10 mouse cellular contexts compared by ENCODE assay signal in genomic region chr17:28235982-28236635, GRCm38 (mm10). TPM values are rescaled to one million over a fixed set of nuclear protein-coding genes. Genes with fewer than 3 reads are reported as not detected.
DNase-seq lines count a peak whose midpoint lies in the region; ATAC-seq and TF ChIP-seq lines count a peak whose summit lies in the region.
"Had no signal": no experiment of that assay in that cellular context is flagged by ENCODE, and none has a peak within 500 bp of the region (broad histone marks: within the 10 kb centered on the region; RNA-seq: fewer than 3 reads in every experiment).

No protein-coding gene starts in this region.

- intact Hi-C loops in left cerebral cortex, adult 2 months (cut with DNase I): no loop called here

- H3K4me3 ChIP-seq in left cerebral cortex, adult 2 months: no peak overlapping the region
- H3K4me3 ChIP-seq in limb, embryonic 15.5 days: no peak overlapping the region
- H3K4me3 ChIP-seq in intestine, embryonic 15.5 days (replicated peaks): no peak overlapping the region
- H3K4me3 ChIP-seq: heart, embryonic 15.5 days had no signal

- no peak overlapping the region for H3K9ac ChIP-seq in limb, embryonic 15.5 days
- H3K9ac ChIP-seq in intestine, embryonic 15.5 days: no peak overlapping the region
- H3K9ac ChIP-seq: heart, embryonic 15.5 days had no signal

- H3K36me3 ChIP-seq in limb, embryonic 15.5 days: peaks cover 36% of the 10 kb centered on the region
- 0 out of 2 replicates have a peak, but pooled peaks cover 5% of the 10 kb centered on the region for H3K36me3 ChIP-seq in intestine, embryonic 15.5 days

- TF ChIP-seq CTCF in left cerebral cortex, adult 2 months (IDR thresholded peaks at IDR 0.05): no peak

- no peaks in the 10 kb centered on the region for H3K9me3 ChIP-seq in limb, embryonic 15.5 days
- H3K9me3 ChIP-seq in intestine, embryonic 15.5 days: no peaks in the 10 kb centered on the region
- H3K9me3 ChIP-seq: heart, embryonic 15.5 days had no signal

- peak overlapping the region; percentile 54; the same call in 1 of the 2 replicates for H3K27ac ChIP-seq in left cerebral cortex, adult 2 months
- H3K27ac ChIP-seq in limb, embryonic 15.5 days: 0 out of 2 replicates have a peak overlapping the region, but pooled peaks have one; percentile 24
- no peak overlapping the region for H3K27ac ChIP-seq in intestine, embryonic 15.5 days
- H3K27ac ChIP-seq: heart, embryonic 15.5 days had no signal

- H3K4me1 ChIP-seq in limb, embryonic 15.5 days: peaks cover 41% of the 10 kb centered on the region
- peaks cover 9% of the 10 kb centered on the region; the same call in 1 of the 2 replicates for H3K4me1 ChIP-seq in intestine, embryonic 15.5 days (replicated peaks)

- H3K27me3 ChIP-seq in limb, embryonic 15.5 days: no peaks in the 10 kb centered on the region
- H3K27me3 ChIP-seq in intestine, embryonic 15.5 days (replicated peaks): no peaks in the 10 kb centered on the region
- H3K27me3 ChIP-seq: heart, embryonic 15.5 days had no signal

- WGBS in limb, embryonic 15.5 days: 71% methylated on average over 7 of the region's 7 CpGs
- 85% methylated on average over 7 of the region's 7 CpGs for WGBS in intestine, embryonic 15.5 days

- DNase-seq in adrenal gland, adult 2 months: peak; percentile 78
- DNase-seq in adrenal gland, adult 8-10 months: no peak
- DNase-seq in left cerebral cortex, adult 2 months (ENCODE audit: extremely low spot score in 1 of 2, low spot score in 2 of 2): no peak
- no peak for DNase-seq in left cerebral cortex, adult 8-10 months (ENCODE audit: low spot score in 2 of 2)
- DNase-seq in fat pad, adult 2 months (ENCODE audit: extremely low read depth, low read depth, low spot score): peak; percentile 94
- DNase-seq in frontal cortex, postnatal 36 days (ENCODE audit: low spot score in 2 of 2): no peak
- DNase-seq: cerebellum, adult 9-11 months had no signal

- no peak for ATAC-seq in limb, embryonic 15.5 days (ENCODE audit: insufficient number of reproducible peaks, low FRiP score, low TSS enrichment, low read depth)
- ATAC-seq in intestine, embryonic 15.5 days: no peak

- no peak overlapping the region for H3K4me2 ChIP-seq in limb, embryonic 15.5 days
- no peak overlapping the region for H3K4me2 ChIP-seq in intestine, embryonic 15.5 days (replicated peaks)
- H3K4me2 ChIP-seq: heart, embryonic 15.5 days had no signal

RNA-seq across cellular contexts. Expression of gene Ppard, which starts 3.6 kb away (rescaled TPM):
- 10 to 100 TPM; 39.3 to 60.3 TPM for total RNA-seq in adrenal gland, adult 2 months (2021)
- polyA plus RNA-seq in adrenal gland, adult 2 months (2012; rRNA removed): 58.0 and 65.5 TPM in 2 replicates
- 10 to 100 TPM; 38.8 to 50.6 (median 45.4) TPM for total RNA-seq in adrenal gland, adult 8-10 months (2022)
- 10 to 100 TPM; 28.8 to 29.2 TPM for total RNA-seq in left cerebral cortex, adult 2 months (2021)
- total RNA-seq in left cerebral cortex, adult 8-10 months (2022): 10 to 100 TPM; 26.4 to 28.8 (median 27.1) TPM
- 3.4 and 3.6 TPM in 2 replicates for polyA plus RNA-seq in limb, embryonic 15.5 days (2015; fragmentation: Nextera tagmentation; extraction: Ambion mirVana)
- 1.8 and 1.9 TPM in 2 replicates for polyA plus RNA-seq in intestine, embryonic 15.5 days (2015; fragmentation: Nextera tagmentation; extraction: Ambion mirVana)

RNA-seq across cellular contexts. Expression of gene Def6, which starts 28.5 kb away (rescaled TPM):
- 1 to 10 TPM; 1.5 to 1.8 TPM for total RNA-seq in adrenal gland, adult 2 months (2021)
- polyA plus RNA-seq in adrenal gland, adult 2 months (2012; rRNA removed): 2.8 and 3.3 TPM in 2 replicates
- total RNA-seq in adrenal gland, adult 8-10 months (2022): 1 to 10 TPM; 2.6 to 3.4 (median 3.2) TPM
- total RNA-seq in left cerebral cortex, adult 2 months (2021): 1 to 10 TPM; 2.1 to 3.1 TPM
- total RNA-seq in left cerebral cortex, adult 8-10 months (2022): 1 to 10 TPM; 2.8 to 5.5 (median 3.7) TPM
- 19.2 and 20.5 TPM in 2 replicates for polyA plus RNA-seq in limb, embryonic 15.5 days (2015; fragmentation: Nextera tagmentation; extraction: Ambion mirVana)
- 3.4 and 4.3 TPM in 2 replicates for polyA plus RNA-seq in intestine, embryonic 15.5 days (2015; fragmentation: Nextera tagmentation; extraction: Ambion mirVana)

RNA-seq across cellular contexts. Expression of gene Zfp523, which starts 59.2 kb away (rescaled TPM):
- 10 to 100 TPM; 31.3 to 39.2 TPM for total RNA-seq in adrenal gland, adult 2 months (2021)
- 118 and 122 TPM in 2 replicates for polyA plus RNA-seq in adrenal gland, adult 2 months (2012; rRNA removed)
- 10 to 100 TPM; 39.2 to 62.8 (median 49.0) TPM for total RNA-seq in adrenal gland, adult 8-10 months (2022)
- total RNA-seq in left cerebral cortex, adult 2 months (2021): 100 to 1,000 TPM; 107 to 130 TPM
- 100 to 1,000 TPM in 3 of 4 experiments, 10 to 100 TPM in 1; 97.7 to 106 (median 102) TPM for total RNA-seq in left cerebral cortex, adult 8-10 months (2022)
- polyA plus RNA-seq in limb, embryonic 15.5 days (2015; fragmentation: Nextera tagmentation; extraction: Ambion mirVana): 30.9 and 33.6 TPM in 2 replicates
- polyA plus RNA-seq in intestine, embryonic 15.5 days (2015; fragmentation: Nextera tagmentation; extraction: Ambion mirVana): 25.7 and 28.1 TPM in 2 replicates

Comparison
In these comparisons a context has a peak if more than half of its experiments do, and no peak if none do; other contexts are left out.
1. DNase-seq: peak in adrenal gland, adult 2 months (single experiment) and fat pad, adult 2 months (single experiment); none in adrenal gland, adult 8-10 months (single experiment), left cerebral cortex, adult 2 months (0 of 2), left cerebral cortex, adult 8-10 months (0 of 2) and frontal cortex, postnatal 36 days (0 of 2).